Mouse (Mus musculus): ENCODE results near the gene Slc43a1. TPM values are rescaled to one million over a fixed set of nuclear protein-coding genes. Genes with fewer than 3 reads are reported as not detected.
"Not testable (repeated sequence)": the region's sequence is repeated elsewhere in the genome, so short reads cannot be mapped to it uniquely, and the experiment has no call there.

Gene Slc43a1
- total RNA-seq (2021), result 1 to 10 TPM; 5.6 to 7.8 TPM
- long read RNA-seq, experiment 1, partial matches to known transcripts, result 1 of 6 reads
- long read RNA-seq, experiment 1, other reads (novel, unspliced or antisense), result 0 of 6 reads
- long read RNA-seq, experiment 2, partial matches to known transcripts, result 0 of 10 reads
- long read RNA-seq, experiment 2, other reads (novel, unspliced or antisense), result 2 of 10 reads

DNA sequence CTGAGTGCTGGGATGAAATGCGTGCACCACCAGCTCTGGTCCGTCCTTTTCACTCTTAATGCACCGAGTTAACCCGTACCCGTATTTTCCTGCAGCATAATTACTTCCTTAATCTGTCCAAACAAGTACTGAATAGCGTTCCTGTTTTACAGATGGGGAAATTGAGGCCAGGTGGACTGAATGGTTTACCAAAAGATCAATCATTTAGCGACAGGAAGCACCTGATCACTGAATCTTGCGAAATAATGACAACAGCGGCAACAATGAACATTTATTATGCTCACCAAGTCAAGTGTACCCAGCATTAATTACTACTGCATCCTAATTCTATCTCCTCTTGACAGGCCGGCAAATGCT, at the start of gene Slc43a1:
Gene Slc43a1, plus strand, starts transcription at position 258 of the 357 bp plus-strand sequence.
- no peak for DNase-seq (ENCODE audit: low spot score in 2 of 2)

- DNase-seq (ENCODE audit: low spot score in 2 of 2), result no peak
Measured at GRCm38 (mm10) chr2:84790418-84790817, 48.2 kb upstream of the Slc43a1 start.

DNA sequence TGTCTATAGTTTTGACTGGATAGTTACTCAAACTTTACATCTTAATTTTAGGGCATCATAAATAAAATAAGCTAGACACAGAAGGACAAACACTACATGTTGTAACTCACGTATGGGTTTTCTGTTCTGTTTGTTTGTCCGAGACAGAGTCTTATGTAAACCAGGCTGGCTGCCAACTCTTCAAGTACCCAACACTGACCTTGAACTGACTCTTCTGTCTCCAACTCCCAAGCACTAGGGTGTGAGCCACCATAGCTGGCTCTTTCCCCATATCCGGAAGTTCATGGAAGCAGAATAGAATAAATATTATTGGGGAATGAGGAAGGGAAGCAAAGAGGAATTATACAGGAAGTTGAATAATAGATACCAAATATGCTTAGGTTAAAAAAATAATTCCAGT, 46.1 kb upstream of the Slc43a1 start:
- no peak for DNase-seq (ENCODE audit: low spot score in 2 of 2)

DNA sequence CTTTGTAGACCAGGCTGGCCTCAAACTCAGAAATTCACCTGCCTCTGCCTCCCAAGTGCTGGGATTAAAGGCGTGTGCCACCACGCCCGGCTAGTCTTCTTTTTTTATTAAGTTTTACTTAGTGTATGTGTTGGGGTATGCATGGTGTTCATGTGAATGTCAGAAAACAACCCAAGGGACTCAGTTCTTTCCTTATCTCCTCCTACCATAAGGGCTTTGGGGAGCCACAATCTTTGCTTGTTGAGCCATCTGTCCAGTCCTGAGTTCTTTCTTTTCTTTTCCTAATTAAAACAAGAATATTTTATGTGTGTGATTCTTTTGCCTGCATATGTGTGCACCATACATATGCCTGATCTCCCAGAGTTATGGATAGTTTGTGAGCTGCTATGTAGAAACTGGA, 45.5 kb upstream of the Slc43a1 start:
- DNase-seq (ENCODE audit: low spot score in 2 of 2), result no peak

GRCm38 (mm10) chr2:84793871-84794270, 44.8 kb upstream of the Slc43a1 start:
- DNase-seq (ENCODE audit: low spot score in 2 of 2), result no peak

GRCm38 (mm10) chr2:84797833-84798492, 40.7 kb upstream of the Slc43a1 start:
- DNase-seq (ENCODE audit: low spot score in 2 of 2), result peak; percentile 60 to 81

GRCm38 (mm10) chr2:84798493-84798921, 40.1 kb upstream of the Slc43a1 start, which contains the start of gene Ube2l6:
Gene Ube2l6, plus strand, starts transcription at chr2:84798828.
- peak; percentile 25 to 77 for DNase-seq (ENCODE audit: low spot score in 2 of 2)

GRCm38 (mm10) chr2:84799041-84799561, 39.5 kb upstream of the Slc43a1 start:
- peak in 1 of 2 experiments; percentile 64 for DNase-seq (ENCODE audit: low spot score in 2 of 2)

- no peak for DNase-seq (ENCODE audit: low spot score in 2 of 2)
Measured at GRCm38 (mm10) chr2:84800304-84800703, 38.3 kb upstream of the Slc43a1 start.

DNA sequence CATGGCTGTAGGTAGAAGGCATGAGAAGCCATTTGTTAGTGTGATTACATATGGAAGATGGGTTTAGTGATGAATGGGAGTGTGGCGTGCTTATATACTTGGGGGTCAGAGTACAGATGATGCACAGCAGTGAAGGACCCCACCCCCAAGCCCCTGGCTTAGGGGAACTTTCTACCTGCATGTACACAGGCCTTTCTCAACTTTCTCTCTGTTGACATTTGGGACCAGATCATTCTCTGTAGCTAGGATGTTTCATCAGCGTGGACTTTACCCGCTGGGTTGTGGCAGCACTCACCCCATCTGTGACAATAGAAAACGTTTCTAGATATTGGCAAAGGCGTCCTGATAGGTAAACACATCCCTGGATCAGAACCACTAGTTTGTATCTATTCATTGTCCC, 37.4 kb upstream of the Slc43a1 start:
- not testable (repeated sequence) for DNase-seq (ENCODE audit: low spot score in 2 of 2)

DNA sequence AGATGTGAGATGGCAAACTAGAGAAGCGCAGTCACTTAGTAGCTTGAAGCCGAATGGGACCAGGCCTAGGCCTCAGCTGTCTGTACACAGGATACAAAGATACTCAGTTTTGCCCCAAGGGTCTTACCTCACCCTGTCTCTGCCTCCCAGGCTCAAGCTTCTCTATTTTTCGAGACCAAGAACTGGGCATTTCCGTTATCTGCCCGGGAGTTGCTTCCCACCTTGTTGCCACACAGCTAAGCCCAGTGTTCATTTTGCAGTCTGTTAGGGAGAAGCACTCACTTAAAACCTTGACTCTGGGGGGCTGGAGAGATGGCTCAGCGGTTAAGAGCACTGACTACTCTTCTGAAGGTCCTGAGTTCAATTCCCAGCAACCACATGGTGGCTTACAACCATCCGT, 34.7 kb upstream of the Slc43a1 start:
- DNase-seq (ENCODE audit: low spot score in 2 of 2), result no peak

DNA sequence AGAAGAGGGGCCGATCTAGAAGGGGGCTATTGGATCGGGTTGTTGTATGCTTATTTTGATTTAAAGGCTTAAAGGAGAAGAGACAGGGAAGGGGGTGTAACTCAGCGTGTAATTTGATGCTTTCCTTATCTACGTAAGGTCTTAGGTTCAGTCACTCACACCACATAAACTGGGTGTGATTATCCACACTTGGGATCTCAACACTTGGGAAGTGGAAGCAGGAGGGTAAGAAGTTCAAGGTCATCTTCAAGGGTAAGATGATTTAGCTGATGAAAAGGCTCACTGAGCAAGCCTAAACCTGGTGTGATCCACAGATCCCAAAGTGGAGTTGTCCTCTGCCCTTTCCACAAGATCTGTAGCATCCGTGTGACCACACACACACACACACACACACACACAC, 32.1 kb upstream of the Slc43a1 start:
- no peak for DNase-seq (ENCODE audit: low spot score in 2 of 2)

GRCm38 (mm10) chr2:84809330-84809729, 29.3 kb upstream of the Slc43a1 start:
- DNase-seq (ENCODE audit: low spot score in 2 of 2), result no peak

DNA sequence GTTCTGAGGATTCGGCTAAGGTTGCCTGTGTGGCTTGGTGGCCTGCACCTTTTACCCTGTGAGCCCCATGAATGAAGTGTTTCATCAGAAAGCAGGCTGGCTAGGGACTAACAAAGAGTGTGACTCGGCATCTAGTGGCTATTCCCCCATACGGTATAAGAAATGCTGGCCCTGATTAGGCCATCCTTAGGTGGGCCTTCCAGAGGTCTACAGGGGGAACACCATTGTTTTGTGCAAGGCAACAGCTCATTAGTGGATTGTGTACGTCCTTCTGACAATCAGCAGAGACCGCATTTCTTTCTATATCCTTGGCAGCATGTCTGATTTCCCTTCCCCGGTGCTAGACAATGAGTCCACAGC, 28.1 kb upstream of the Slc43a1 start:
- DNase-seq (ENCODE audit: low spot score in 2 of 2), result no peak

DNA sequence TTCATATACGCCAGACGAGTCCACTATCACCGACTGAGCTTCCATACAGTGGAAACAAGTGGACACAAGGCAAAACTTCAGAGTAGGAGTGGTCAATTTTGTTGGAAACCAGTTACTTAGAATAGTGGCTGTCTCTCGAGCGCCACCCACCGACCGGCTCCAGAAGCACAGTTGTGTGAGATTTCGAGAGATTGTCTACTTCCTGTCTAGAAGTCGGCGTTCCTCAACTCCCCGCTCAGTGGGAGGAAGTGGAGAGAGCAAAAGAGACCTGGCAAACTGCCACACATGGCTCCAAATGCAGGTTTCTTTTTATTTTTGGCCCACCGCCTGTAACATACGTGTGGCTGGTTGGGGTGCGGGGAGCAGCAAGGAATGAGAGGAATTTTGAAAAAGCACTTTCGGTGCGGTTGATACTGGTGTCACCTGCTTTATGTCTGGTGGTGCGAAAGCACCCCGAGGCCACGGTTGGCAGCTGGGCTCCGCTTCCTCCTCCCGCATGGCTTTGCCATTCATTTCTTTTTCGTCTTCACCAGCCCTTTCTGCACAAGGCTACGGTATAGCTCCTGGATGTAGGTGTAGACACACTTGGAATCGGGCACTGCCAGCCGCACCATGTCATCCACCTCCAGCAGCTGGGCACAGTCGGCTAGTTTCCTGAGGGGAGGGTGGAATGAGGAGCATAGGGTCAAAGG, 27.6 kb upstream of the Slc43a1 start:
- DNase-seq (ENCODE audit: low spot score in 2 of 2), result peak; percentile 69 to 85

DNA sequence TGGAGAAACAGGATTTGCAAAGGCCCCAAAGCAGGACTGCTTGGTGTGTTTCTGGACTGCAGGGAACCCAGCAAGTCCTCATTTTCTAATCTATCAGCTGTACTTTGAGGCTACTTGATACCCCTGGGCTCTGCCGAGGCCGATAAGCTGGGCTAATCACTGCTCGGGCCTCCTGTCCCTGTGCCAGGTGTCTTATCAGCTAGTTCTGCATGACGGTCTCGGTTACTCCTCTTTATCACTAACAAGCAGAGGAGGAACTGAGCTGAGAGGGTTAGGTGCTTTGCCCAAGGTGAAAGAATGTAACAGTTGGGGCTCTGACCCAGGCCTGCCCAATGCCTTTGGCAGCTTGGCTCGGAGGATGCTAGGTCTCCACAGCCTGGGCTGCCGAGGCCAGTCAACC, 26.8 kb upstream of the Slc43a1 start:
- no peak for DNase-seq (ENCODE audit: low spot score in 2 of 2)

DNA sequence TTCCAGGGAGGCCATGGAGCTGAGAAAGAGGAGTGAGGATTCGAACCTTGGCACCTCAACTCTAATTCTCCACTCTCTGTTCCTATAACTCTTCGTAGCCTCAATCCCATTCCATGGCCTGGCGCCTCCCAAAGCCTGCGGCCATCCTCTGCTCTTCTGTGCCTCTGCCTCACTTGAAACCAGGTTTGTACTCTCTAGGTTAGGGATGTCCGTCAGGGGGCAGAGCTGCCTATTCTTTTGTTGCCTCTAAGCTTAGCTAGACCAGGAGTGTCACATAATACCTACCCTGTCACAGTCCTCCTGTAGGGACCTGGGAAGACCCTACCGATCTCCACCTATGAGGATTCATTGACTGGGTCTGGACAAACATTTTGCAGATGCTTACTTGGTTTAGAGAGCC, 26.0 kb upstream of the Slc43a1 start:
- DNase-seq (ENCODE audit: low spot score in 2 of 2), result no peak

GRCm38 (mm10) chr2:84819861-84820260, 18.8 kb upstream of the Slc43a1 start:
- DNase-seq (ENCODE audit: low spot score in 2 of 2), result no peak

DNA sequence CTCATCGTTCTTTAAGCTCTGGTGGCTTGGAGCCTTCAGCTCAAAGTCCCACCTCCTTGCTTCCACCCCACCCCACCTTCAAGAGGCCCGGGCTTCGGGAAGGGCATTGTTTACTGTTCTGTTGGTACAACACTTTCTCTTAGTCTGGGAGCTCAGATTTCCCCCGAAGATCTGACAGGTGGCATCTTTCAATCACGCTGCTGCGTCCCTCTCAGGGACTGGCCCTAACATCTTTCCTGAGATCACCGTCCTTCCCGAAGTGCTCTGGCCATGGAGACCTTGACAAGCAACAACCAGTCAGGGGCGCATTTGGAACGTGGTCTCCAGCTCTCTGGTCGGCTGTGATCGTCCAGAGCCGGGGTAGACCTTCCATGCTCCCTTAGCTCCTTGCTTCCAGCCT, 16.1 kb upstream of the Slc43a1 start, which contains the start of gene Smtnl1:
Gene Smtnl1, minus strand, starts transcription at position 101 of the 400 bp plus-strand sequence.
- DNase-seq (ENCODE audit: low spot score in 2 of 2), result no peak

- DNase-seq (ENCODE audit: low spot score in 2 of 2), result no peak
Measured at GRCm38 (mm10) chr2:84823237-84823636, 15.4 kb upstream of the Slc43a1 start.

DNA sequence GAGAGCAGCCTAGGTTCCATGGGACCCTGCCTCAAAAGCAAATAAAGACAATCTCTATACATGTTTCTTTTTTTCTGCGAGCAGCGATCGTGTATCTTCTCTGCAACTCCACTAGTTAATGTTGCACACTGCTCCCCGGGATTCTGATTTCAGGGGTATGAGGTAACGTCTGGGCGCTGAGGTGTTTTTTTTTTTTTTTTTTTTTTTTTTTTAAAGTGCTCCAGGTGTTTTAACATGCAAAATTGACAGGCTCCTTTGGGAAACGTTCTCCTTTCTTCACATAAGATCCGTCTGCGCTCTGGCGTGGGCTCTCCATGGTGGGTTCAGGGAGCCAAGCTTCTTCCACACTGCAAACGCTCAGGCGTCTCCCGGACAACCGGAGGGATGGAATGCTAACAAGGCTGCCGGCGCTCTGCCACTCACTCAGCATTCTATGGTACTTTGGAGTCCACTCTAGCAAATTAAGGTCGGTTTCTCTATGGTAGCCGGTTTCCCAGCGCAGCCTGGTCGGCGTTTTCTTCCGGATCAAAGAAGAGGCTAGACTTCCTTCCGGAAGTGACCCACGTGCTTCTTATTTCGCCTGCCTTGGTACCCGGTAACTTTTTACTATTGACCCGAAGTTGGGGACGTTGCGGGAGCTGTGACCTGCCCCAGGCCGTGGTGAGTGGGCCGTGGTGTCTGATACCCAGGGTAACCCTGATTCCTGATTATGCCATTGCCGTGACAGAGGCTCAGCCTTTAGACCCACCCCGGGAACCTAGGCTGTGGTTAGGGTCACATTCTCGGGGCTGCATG, 12.0 kb upstream of the Slc43a1 start, which contains the start of gene Timm10:
Gene Timm10, plus strand, starts transcription at position 510 of the 795 bp plus-strand sequence.
- DNase-seq (ENCODE audit: low spot score in 2 of 2), result peak; percentile 60 to 79
